8 mouse cellular contexts compared by ENCODE assay signal in genomic region chr1:42779761-42780160, GRCm38 (mm10).
A peak's percentile ranks its signal among the peaks of the same experiment; 100 is the strongest.
DNase-seq lines count a peak whose midpoint lies in the region; ATAC-seq lines count a peak whose summit lies in the region.

No protein-coding gene starts in this region.

- H3K27me3 ChIP-seq in midbrain, embryonic 10.5 days (ENCODE audit: low read depth, poor library complexity, severe bottlenecking) = peaks cover 6% of the 10 kb centered on the region; the same call in 1 of the 2 replicates
- no peaks in the 10 kb centered on the region for H3K27me3 ChIP-seq in midbrain, embryonic 13.5 days
- H3K27me3 ChIP-seq in embryonic facial prominence, embryonic 11.5 days (ENCODE audit: control insufficient read depth, insufficient read depth, low read length) = no peaks in the 10 kb centered on the region

- 44% methylated on average over 5 of the region's 5 CpGs for WGBS in midbrain, embryonic 10.5 days
- 45% methylated on average over 5 of the region's 5 CpGs for WGBS in midbrain, embryonic 13.5 days
- 40% methylated on average over 5 of the region's 5 CpGs for WGBS in embryonic facial prominence, embryonic 11.5 days

- H3K4me2 ChIP-seq in midbrain, embryonic 13.5 days (replicated peaks) = no peak overlapping the region
- no peak overlapping the region for H3K4me2 ChIP-seq in embryonic facial prominence, embryonic 11.5 days (ENCODE audit: low read depth, low read length)

- no peak overlapping the region for H3K4me3 ChIP-seq in midbrain, embryonic 10.5 days
- H3K4me3 ChIP-seq in midbrain, embryonic 13.5 days (replicated peaks) = no peak overlapping the region
- H3K4me3 ChIP-seq in embryonic facial prominence, embryonic 11.5 days (ENCODE audit: low read depth, low read length) = no peak overlapping the region

- peaks cover 21% of the 10 kb centered on the region for H3K4me1 ChIP-seq in midbrain, embryonic 10.5 days
- H3K4me1 ChIP-seq in midbrain, embryonic 13.5 days (replicated peaks) = peaks cover 29% of the 10 kb centered on the region
- H3K4me1 ChIP-seq in embryonic facial prominence, embryonic 11.5 days (ENCODE audit: control insufficient read depth, insufficient read depth, low read length) = no peaks in the 10 kb centered on the region

- no peak overlapping the region for H3K9ac ChIP-seq in midbrain, embryonic 13.5 days (replicated peaks)
- no peak overlapping the region for H3K9ac ChIP-seq in embryonic facial prominence, embryonic 11.5 days (replicated peaks; ENCODE audit: low read length)

- peak; percentile 57 for DNase-seq in heart, adult 11 months
- no peak for DNase-seq in heart, adult 9 months (ENCODE audit: low spot score in 2 of 2)
- peak; percentile 47 for DNase-seq in midbrain, embryonic 10.5 days (ENCODE audit: low spot score)
- DNase-seq in embryonic facial prominence, embryonic 11.5 days (ENCODE audit: low spot score) = peak; percentile 67
- peak; percentile 71 for DNase-seq in retina, embryonic 14.5 days (ENCODE audit: low spot score)
- DNase-seq in urinary bladder, adult 2 months (ENCODE audit: low spot score) = no peak
- DNase-seq in adrenal gland, postnatal 25 days = no peak

- no peak overlapping the region for H3K27ac ChIP-seq in midbrain, embryonic 10.5 days (replicated peaks)
- H3K27ac ChIP-seq in midbrain, embryonic 13.5 days = no peak overlapping the region
- H3K27ac ChIP-seq in embryonic facial prominence, embryonic 11.5 days (replicated peaks; ENCODE audit: low read depth, low read length) = no peak overlapping the region

- ATAC-seq in midbrain, embryonic 13.5 days = no peak
- ATAC-seq in embryonic facial prominence, embryonic 11.5 days (replicated peaks; ENCODE audit: insufficient number of reproducible peaks, low FRiP score, low TSS enrichment, low read depth) = no peak

- no peaks in the 10 kb centered on the region for H3K36me3 ChIP-seq in midbrain, embryonic 10.5 days
- no peaks in the 10 kb centered on the region for H3K36me3 ChIP-seq in midbrain, embryonic 13.5 days
- no peaks in the 10 kb centered on the region for H3K36me3 ChIP-seq in embryonic facial prominence, embryonic 11.5 days (replicated peaks; ENCODE audit: control insufficient read depth, insufficient read depth, low read depth, low read length)

- H3K9me3 ChIP-seq in midbrain, embryonic 10.5 days (replicated peaks) = no peaks in the 10 kb centered on the region
- H3K9me3 ChIP-seq in midbrain, embryonic 13.5 days = no peaks in the 10 kb centered on the region
- H3K9me3 ChIP-seq in embryonic facial prominence, embryonic 11.5 days (replicated peaks; ENCODE audit: control insufficient read depth, low read length) = no peaks in the 10 kb centered on the region

Comparison
In these comparisons a context has a peak if more than half of its experiments do, and no peak if none do; other contexts are left out.
1. DNase-seq: peak in heart, adult 11 months (single experiment), midbrain, embryonic 10.5 days (single experiment), embryonic facial prominence, embryonic 11.5 days (single experiment) and retina, embryonic 14.5 days (single experiment); none in heart, adult 9 months (0 of 2), urinary bladder, adult 2 months (single experiment) and adrenal gland, postnatal 25 days (single experiment).